Mouse (Mus musculus): Measurements from ENCODE around the gene Srrt. TPM values are rescaled to one million over a fixed set of nuclear protein-coding genes. Genes with fewer than 3 reads are reported as not detected.

Srrt gene
- total RNA-seq, 1 experiment from 2014 or later: 139 TPM

- no peak for DNase-seq
These were observed 42.7 kb downstream of the Srrt start for GRCm38 (mm10) chr5:137264787-137265186.

- no peak for DNase-seq
These were observed 43.4 kb downstream of the Srrt start for GRCm38 (mm10) chr5:137263897-137264720.

Small RNA genes lying within 50 kb of the gene (microRNA-seq; reads per million reads assigned to microRNA genes)
- gene Mir7036: 0.38 to 0.43 reads per million in 2 experiments
- 0 reads per million in 2 experiments for gene Mir8116

Other genes with a start within 250 kb of the Srrt start
- 2.0 and 2.6 TPM in 2 replicates for gene Serpine1, start 235.4 kb downstream of the Srrt start, total RNA-seq (2021)
- 38.1 and 39.8 TPM in 2 replicates for gene Trim56, start 191.5 kb downstream of the Srrt start, total RNA-seq (2021)
- not detected in 2 replicates for gene Muc3, start 158.4 kb downstream of the Srrt start, total RNA-seq (2021)
- gene Muc3a, start 95.3 kb downstream of the Srrt start, total RNA-seq (2021): 0.19 and 0.98 TPM in 2 replicates
- 10.3 and 17.4 TPM in 2 replicates for gene Ache, start 20.2 kb downstream of the Srrt start, total RNA-seq (2021)
- gene Ufsp1, start 13.0 kb downstream of the Srrt start, total RNA-seq (2021): 8.0 and 11.9 TPM in 2 replicates
- gene Trip6, start 6.7 kb upstream of the Srrt start, total RNA-seq (2021): 29.2 and 34.7 TPM in 2 replicates
- gene Slc12a9, start 25.9 kb upstream of the Srrt start, total RNA-seq (2021): 9.4 and 13.0 TPM in 2 replicates
- 65.1 and 69.7 TPM in 2 replicates for gene Ephb4, start 42.4 kb upstream of the Srrt start, total RNA-seq (2021)
- gene Zan, start 169.4 kb upstream of the Srrt start, total RNA-seq (2021): not detected in 2 replicates
- gene Pop7, start 194.8 kb upstream of the Srrt start, total RNA-seq (2021): 22.3 and 26.2 TPM in 2 replicates
- gene Gigyf1, start 210.9 kb upstream of the Srrt start, total RNA-seq (2021): 30.5 and 36.6 TPM in 2 replicates
- not detected in 2 replicates for gene Epo, start 225.6 kb upstream of the Srrt start, total RNA-seq (2021)
- 574 and 611 TPM in 2 replicates for gene Gnb2, start 225.8 kb upstream of the Srrt start, total RNA-seq (2021)
- 2.8 and 3.8 TPM in 2 replicates for gene Actl6b, start 245.8 kb upstream of the Srrt start, total RNA-seq (2021)

Measured in adrenal gland, postnatal 14 days (tissue).